Mouse (Mus musculus): Measurements from ENCODE around the gene Kcnk4.
"Not testable (repeated sequence)": the region's sequence is repeated elsewhere in the genome, so short reads cannot be mapped to it uniquely, and the experiment has no call there.

Kcnk4 gene

GRCm38 (mm10) chr19:6913991-6914390 is 20.3 kb downstream of the Kcnk4 start:
- no peak for DNase-seq

GRCm38 (mm10) chr19:6913036-6913435 is 21.3 kb downstream of the Kcnk4 start:
- DNase-seq: no peak

GRCm38 (mm10) chr19:6912205-6912970 is 21.9 kb downstream of the Kcnk4 start:
- no peak for DNase-seq

- no peak for DNase-seq
Observed at GRCm38 (mm10) chr19:6911101-6912074, 22.9 kb downstream of the Kcnk4 start.

- DNase-seq: not testable (repeated sequence)
Observed at GRCm38 (mm10) chr19:6910306-6910705, 24.0 kb downstream of the Kcnk4 start.

- DNase-seq: peak; percentile 91 to 92
Observed at GRCm38 (mm10) chr19:6909507-6910289, 24.6 kb downstream of the Kcnk4 start, which contains the start of the genes Trmt112 and Prdx5. Gene Trmt112 (plus strand): TSS chr19:6909698. Gene Prdx5 (minus strand): TSS chr19:6910106.

GRCm38 (mm10) chr19:6909021-6909420 is 25.3 kb downstream of the Kcnk4 start:
- DNase-seq: no peak

GRCm38 (mm10) chr19:6907811-6908540 is 26.3 kb downstream of the Kcnk4 start:
- no peak for DNase-seq

- no peak for DNase-seq
Observed at GRCm38 (mm10) chr19:6907094-6907493, 27.2 kb downstream of the Kcnk4 start.

GRCm38 (mm10) chr19:6906199-6906598 is 28.1 kb downstream of the Kcnk4 start:
- DNase-seq: no peak

- no peak for DNase-seq
Observed at GRCm38 (mm10) chr19:6905498-6906159, 28.7 kb downstream of the Kcnk4 start.

GRCm38 (mm10) chr19:6904846-6905245 is 29.5 kb downstream of the Kcnk4 start:
- no peak for DNase-seq

GRCm38 (mm10) chr19:6903031-6903430 is 31.3 kb downstream of the Kcnk4 start:
- no peak for DNase-seq

- no peak for DNase-seq
Observed at GRCm38 (mm10) chr19:6899641-6900040, 34.7 kb downstream of the Kcnk4 start.

GRCm38 (mm10) chr19:6895608-6896305 is 38.6 kb downstream of the Kcnk4 start:
- DNase-seq: not testable (repeated sequence)

GRCm38 (mm10) chr19:6893731-6894451 is 40.4 kb downstream of the Kcnk4 start:
- DNase-seq: no peak

GRCm38 (mm10) chr19:6892512-6892911 is 41.8 kb downstream of the Kcnk4 start:
- no peak for DNase-seq

- no peak for DNase-seq
Observed at GRCm38 (mm10) chr19:6877965-6878364, 56.4 kb downstream of the Kcnk4 start.

- DNase-seq: no peak
Observed at GRCm38 (mm10) chr19:6876799-6877198, 57.5 kb downstream of the Kcnk4 start.

- no peak for DNase-seq
Observed at GRCm38 (mm10) chr19:6875834-6876233, 58.5 kb downstream of the Kcnk4 start.
